Mouse (Mus musculus): ENCODE results near the gene Epop.

GRCm38 (mm10) chr11:97656269-97656971, 26.9 kb upstream of the Epop start:
- TF ChIP-seq POLR2A (IDR thresholded peaks at IDR 0.05; ENCODE audit: borderline replicate concordance, low read depth, low read length) (no peak), CTCF (IDR thresholded peaks at IDR 0.05; ENCODE audit: low read depth, low read length) (no peak)

All from bone marrow macrophage, adult 2 months (primary cell).